Mouse (Mus musculus): ENCODE results near the gene Slc5a7. TPM values are rescaled to one million over a fixed set of nuclear protein-coding genes. Genes with fewer than 3 reads are reported as not detected.

The Slc5a7 gene
- under 1 TPM in 2 of 4 experiments, not detected in 2; 0.09 to 0.10 TPM for total RNA-seq (2022)

- no peak for DNase-seq (ENCODE audit: low spot score in 2 of 2)
Observed at GRCm38 (mm10) chr17:54298934-54299333, at the start of gene Slc5a7. TSS of gene Slc5a7 (minus strand) at chr17:54299034.

GRCm38 (mm10) chr17:54347672-54348071 is 48.8 kb upstream of the Slc5a7 start:
- DNase-seq (ENCODE audit: low spot score in 2 of 2), result no peak

- DNase-seq (ENCODE audit: low spot score in 2 of 2), result no peak
Observed at GRCm38 (mm10) chr17:54343395-54343794, 44.6 kb upstream of the Slc5a7 start.

- DNase-seq (ENCODE audit: low spot score in 2 of 2), result no peak
Observed at GRCm38 (mm10) chr17:54298232-54298924, 456 bp downstream of the Slc5a7 start.

GRCm38 (mm10) chr17:54250783-54251182 is 48.1 kb downstream of the Slc5a7 start:
- DNase-seq (ENCODE audit: low spot score in 2 of 2), result no peak

- no peak for DNase-seq (ENCODE audit: low spot score in 2 of 2)
Observed at GRCm38 (mm10) chr17:54243650-54244300, 55.1 kb downstream of the Slc5a7 start.

GRCm38 (mm10) chr17:54239435-54239834 is 59.4 kb downstream of the Slc5a7 start:
- no peak for DNase-seq (ENCODE audit: low spot score in 2 of 2)

Data from gastrocnemius, adult 8-10 months (tissue).